Mouse (Mus musculus) ES-Bruce4 (cell line): Measurements from ENCODE around the gene Rai1.

Experiments used
- CTCF ChIP-seq: IDR thresholded peaks from one replicate; pipeline ENCODE4 v1.8.1; 2011; ENCODE audit warnings: low read depth, low read length
- EP300 ChIP-seq: IDR thresholded peaks from 2 replicates; pipeline ENCODE4 v1.6.1; 2011; ENCODE audit warnings: low read depth, low read length; ENCODE audit not compliant: insufficient read depth
- POLR2A ChIP-seq: IDR thresholded peaks from one replicate; pipeline ENCODE4 v1.8.1; 2011; ENCODE audit warnings: low read length; ENCODE audit not compliant: insufficient read depth

GRCm38 (mm10) chr11:60224676-60225075, 119.9 kb downstream of the Rai1 start:
- TF ChIP-seq CTCF (no peak), POLR2A (no peak), EP300 (no peak)
